Mouse (Mus musculus): ENCODE results near the gene Hist1h2ac. TPM values are rescaled to one million over a fixed set of nuclear protein-coding genes. Genes with fewer than 3 reads are reported as not detected.

The Hist1h2ac gene
- total and polyA plus RNA-seq, 2 experiments from 2014 or later, result 0.49 to 62.8 TPM

DNA sequence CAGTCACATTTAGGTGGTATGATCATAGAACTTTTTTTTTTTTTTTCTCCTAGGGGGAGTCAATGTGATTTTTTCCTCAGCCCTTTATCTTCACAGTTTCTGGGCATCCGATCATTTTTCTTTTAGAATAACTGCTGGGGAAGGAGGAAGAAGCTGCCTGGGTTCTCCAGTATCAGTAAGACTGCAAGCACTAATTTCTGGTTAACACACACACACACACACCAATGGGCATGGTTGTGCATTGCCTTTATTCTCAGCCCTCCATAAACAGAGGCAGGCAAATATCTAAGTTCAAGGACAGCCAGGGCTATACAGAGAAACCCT is 1.2 kb downstream of the Hist1h2ac start:
- no peaks in the 10 kb centered on the region for H3K9me3 ChIP-seq (replicated peaks; ENCODE audit: control insufficient read depth, low read length)
- peak overlapping the region; percentile 97; the same call in 1 of the 2 replicates for H3K27ac ChIP-seq (ENCODE audit: low read depth)
- peak overlapping the region; percentile 57 for H3K4me3 ChIP-seq (ENCODE audit: low read depth, low read length)
- 22% methylated on average over 1 of the region's 1 CpGs for WGBS
- no peak for TF ChIP-seq EP300 (IDR thresholded peaks at IDR 0.05; ENCODE audit: low read depth)
- no peak for TF ChIP-seq CTCF (IDR thresholded peaks at IDR 0.05; ENCODE audit: low read depth)
- ATAC-seq (ENCODE audit: insufficient read depth, low read depth), result no peak
- peak overlapping the region; percentile 47; the same call in 1 of the 2 replicates for H3K9ac ChIP-seq (replicated peaks; ENCODE audit: low read depth, low read length)
- H3K4me2 ChIP-seq (ENCODE audit: low read depth, low read length), result peak overlapping the region; percentile 63
- H3K27me3 ChIP-seq (ENCODE audit: control insufficient read depth, insufficient read depth, low read length), result no peaks in the 10 kb centered on the region
- no peak for DNase-seq (ENCODE audit: low spot score)
- H3K36me3 ChIP-seq (replicated peaks; ENCODE audit: control insufficient read depth, insufficient read depth, low read length), result no peaks in the 10 kb centered on the region
- H3K4me1 ChIP-seq (ENCODE audit: control insufficient read depth, insufficient read depth), result peaks cover 15% of the 10 kb centered on the region; the same call in 1 of the 2 replicates

DNA sequence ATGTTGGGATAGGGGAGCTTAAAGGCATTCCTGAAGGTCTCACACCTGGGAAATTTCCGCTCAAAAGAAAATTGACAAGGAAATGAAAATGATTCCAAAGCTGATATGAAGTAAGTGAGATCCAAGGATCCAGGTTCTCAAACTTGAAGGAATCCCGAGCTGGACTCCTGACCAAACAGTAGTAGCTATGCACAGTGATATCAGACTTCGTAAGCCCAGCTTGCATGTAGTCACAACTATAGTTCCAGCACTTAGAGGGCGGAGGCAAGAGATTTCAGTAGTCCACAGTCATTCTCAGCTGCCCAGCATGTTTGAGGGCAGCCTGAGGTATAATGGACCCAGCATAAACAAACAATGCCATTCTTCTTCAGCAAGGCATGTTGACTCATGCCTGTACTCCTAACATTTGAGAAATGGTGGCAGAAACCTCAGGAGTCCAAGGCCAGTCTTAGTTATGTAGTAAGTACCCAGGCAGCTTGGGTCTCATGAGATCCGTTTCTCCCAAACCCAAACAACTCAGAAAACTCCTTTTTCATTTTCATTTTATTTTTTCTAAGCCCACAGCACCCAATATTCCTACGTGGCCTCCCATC is 1.7 kb downstream of the Hist1h2ac start:
- H3K4me3 ChIP-seq (ENCODE audit: low read depth, low read length), result no peak overlapping the region
- H3K36me3 ChIP-seq (replicated peaks; ENCODE audit: control insufficient read depth, insufficient read depth, low read length), result no peaks in the 10 kb centered on the region
- no peak overlapping the region for H3K4me2 ChIP-seq (ENCODE audit: low read depth, low read length)
- H3K9me3 ChIP-seq (replicated peaks; ENCODE audit: control insufficient read depth, low read length), result no peaks in the 10 kb centered on the region
- H3K9ac ChIP-seq (replicated peaks; ENCODE audit: low read depth, low read length), result no peak overlapping the region
- DNase-seq (ENCODE audit: low spot score) (no peak), ATAC-seq (ENCODE audit: insufficient read depth, low read depth) (no peak)
- H3K4me1 ChIP-seq (ENCODE audit: control insufficient read depth, insufficient read depth), result peaks cover 15% of the 10 kb centered on the region; the same call in 1 of the 2 replicates
- H3K27ac ChIP-seq (ENCODE audit: low read depth), result no peak overlapping the region
- no peaks in the 10 kb centered on the region for H3K27me3 ChIP-seq (ENCODE audit: control insufficient read depth, insufficient read depth, low read length)
- WGBS, result 86% methylated on average over 6 of the region's 6 CpGs
- TF ChIP-seq EP300 (IDR thresholded peaks at IDR 0.05; ENCODE audit: low read depth), result no peak
- TF ChIP-seq CTCF (IDR thresholded peaks at IDR 0.05; ENCODE audit: low read depth), result no peak

DNA sequence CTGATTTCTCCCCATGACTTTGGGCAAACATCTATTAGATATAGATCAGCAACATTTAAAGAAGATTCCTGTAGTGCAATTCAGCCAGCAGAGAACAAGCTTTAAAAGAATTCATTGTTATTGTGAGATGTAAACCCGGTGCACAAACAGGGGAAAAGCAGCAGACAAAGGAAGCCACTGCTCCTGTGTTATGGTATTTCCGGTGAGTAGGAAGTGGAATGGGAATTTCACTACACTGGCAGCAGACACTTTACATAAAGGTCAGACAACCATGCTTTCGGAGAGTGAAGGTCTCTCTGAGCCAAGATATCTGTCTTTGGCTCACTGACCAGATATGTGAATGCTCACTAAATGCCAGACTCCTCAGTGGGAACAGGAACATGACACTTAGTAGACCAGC is 21.2 kb downstream of the Hist1h2ac start:
- 35% methylated on average over 3 of the region's 3 CpGs for WGBS
- H3K27me3 ChIP-seq (ENCODE audit: control insufficient read depth, insufficient read depth, low read length), result no peaks in the 10 kb centered on the region
- H3K4me2 ChIP-seq (ENCODE audit: low read depth, low read length), result no peak overlapping the region
- no peak overlapping the region for H3K9ac ChIP-seq (replicated peaks; ENCODE audit: low read depth, low read length)
- no peaks in the 10 kb centered on the region for H3K4me1 ChIP-seq (ENCODE audit: control insufficient read depth, insufficient read depth)
- no peak overlapping the region for H3K4me3 ChIP-seq (ENCODE audit: low read depth, low read length)
- H3K27ac ChIP-seq (ENCODE audit: low read depth), result no peak overlapping the region
- TF ChIP-seq EP300 (IDR thresholded peaks at IDR 0.05; ENCODE audit: low read depth) (no peak), CTCF (IDR thresholded peaks at IDR 0.05; ENCODE audit: low read depth) (no peak)
- ATAC-seq (ENCODE audit: insufficient read depth, low read depth) (no peak), DNase-seq (ENCODE audit: low spot score) (no peak)
- H3K36me3 ChIP-seq (replicated peaks; ENCODE audit: control insufficient read depth, insufficient read depth, low read length), result no peaks in the 10 kb centered on the region
- H3K9me3 ChIP-seq (replicated peaks; ENCODE audit: control insufficient read depth, low read length), result no peaks in the 10 kb centered on the region

DNA sequence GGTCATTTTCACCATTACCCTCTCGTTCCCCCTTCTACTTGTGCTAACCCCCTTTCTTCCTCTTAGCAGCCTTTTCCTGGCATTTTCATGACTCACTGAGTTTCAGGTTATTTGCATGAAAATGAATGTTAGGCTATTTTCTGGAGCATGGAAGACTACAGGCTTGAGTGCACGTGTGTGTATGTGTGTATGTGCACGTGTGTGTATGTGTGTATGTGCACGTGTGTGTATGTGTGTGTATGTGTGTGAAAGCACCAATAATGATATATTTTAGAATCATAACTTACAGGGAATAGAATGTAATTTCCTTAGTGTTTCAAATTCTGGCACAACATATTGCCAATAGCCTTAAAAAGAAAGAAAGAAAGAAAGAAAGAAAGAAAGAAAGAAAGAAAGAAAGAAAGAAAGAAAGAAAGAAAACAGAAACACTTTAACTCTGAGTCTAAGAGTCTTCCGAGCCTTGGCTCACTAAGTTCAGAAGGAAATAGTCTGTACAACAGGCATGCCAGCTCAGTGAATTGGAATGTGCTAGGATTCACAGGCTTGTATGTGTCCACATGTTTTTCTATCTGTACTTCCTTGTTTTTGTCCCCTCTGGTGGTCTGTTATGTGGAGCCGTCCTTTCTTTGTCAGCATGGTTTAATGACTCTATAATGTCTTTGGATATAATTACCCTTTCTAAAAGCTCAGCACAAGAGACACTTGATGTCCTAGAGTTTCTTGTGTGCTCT is 23.9 kb downstream of the Hist1h2ac start:
- no peak overlapping the region for H3K4me3 ChIP-seq (ENCODE audit: low read depth, low read length)
- ATAC-seq (ENCODE audit: insufficient read depth, low read depth) (no peak), DNase-seq (ENCODE audit: low spot score) (peak; percentile 18)
- H3K4me1 ChIP-seq (ENCODE audit: control insufficient read depth, insufficient read depth), result no peaks in the 10 kb centered on the region
- H3K9ac ChIP-seq (replicated peaks; ENCODE audit: low read depth, low read length), result no peak overlapping the region
- no peaks in the 10 kb centered on the region for H3K9me3 ChIP-seq (replicated peaks; ENCODE audit: control insufficient read depth, low read length)
- WGBS, result 58% methylated on average over 6 of the region's 6 CpGs
- H3K27me3 ChIP-seq (ENCODE audit: control insufficient read depth, insufficient read depth, low read length), result no peaks in the 10 kb centered on the region
- no peak overlapping the region for H3K27ac ChIP-seq (ENCODE audit: low read depth)
- no peaks in the 10 kb centered on the region for H3K36me3 ChIP-seq (replicated peaks; ENCODE audit: control insufficient read depth, insufficient read depth, low read length)
- TF ChIP-seq CTCF (IDR thresholded peaks at IDR 0.05; ENCODE audit: low read depth) (no peak), EP300 (IDR thresholded peaks at IDR 0.05; ENCODE audit: low read depth) (no peak)
- no peak overlapping the region for H3K4me2 ChIP-seq (ENCODE audit: low read depth, low read length)

Small RNA genes within 50 kb of the gene (microRNA-seq; reads per million reads assigned to microRNA genes)
- gene Gm44350, result not detected

Other genes with a start within 250 kb of the Hist1h2ac start
Only the 30 nearest of the 36 such genes appear.
- gene Hist1h2af, start 150.0 kb downstream of the Hist1h2ac start, total RNA-seq (2014; rRNA removed; ENCODE audit: low replicate concordance), result 369 and 922 TPM in 2 replicates
- gene Hist1h2af, start 150.0 kb downstream of the Hist1h2ac start, polyA plus RNA-seq (2015; fragmentation: Nextera tagmentation; extraction: Ambion mirVana), result 1.3 and 2.6 TPM in 2 replicates
- gene Hist1h3g, start 148.5 kb downstream of the Hist1h2ac start, total RNA-seq (2014; rRNA removed; ENCODE audit: low replicate concordance), result 709 and 989 TPM in 2 replicates
- 2.4 and 2.5 TPM in 2 replicates for gene Hist1h3g, start 148.5 kb downstream of the Hist1h2ac start, polyA plus RNA-seq (2015; fragmentation: Nextera tagmentation; extraction: Ambion mirVana)
- 82.5 and 133 TPM in 2 replicates for gene Hist1h2bh, start 140.6 kb downstream of the Hist1h2ac start, total RNA-seq (2014; rRNA removed; ENCODE audit: low replicate concordance)
- gene Hist1h2bh, start 140.6 kb downstream of the Hist1h2ac start, polyA plus RNA-seq (2015; fragmentation: Nextera tagmentation; extraction: Ambion mirVana), result 0.25 and 0.31 TPM in 2 replicates
- 441 and 779 TPM in 2 replicates for gene Hist1h3f, start 139.9 kb downstream of the Hist1h2ac start, total RNA-seq (2014; rRNA removed; ENCODE audit: low replicate concordance)
- 0.29 and 0.45 TPM in 2 replicates for gene Hist1h3f, start 139.9 kb downstream of the Hist1h2ac start, polyA plus RNA-seq (2015; fragmentation: Nextera tagmentation; extraction: Ambion mirVana)
- gene Hist1h4f, start 132.3 kb downstream of the Hist1h2ac start, total RNA-seq (2014; rRNA removed; ENCODE audit: low replicate concordance), result 2,919 and 3,073 TPM in 2 replicates
- gene Hist1h4f, start 132.3 kb downstream of the Hist1h2ac start, polyA plus RNA-seq (2015; fragmentation: Nextera tagmentation; extraction: Ambion mirVana), result 0.65 TPM in 1 of 2 replicates, not detected in the other
- gene Hist1h1d, start 130.7 kb downstream of the Hist1h2ac start, total RNA-seq (2014; rRNA removed; ENCODE audit: low replicate concordance), result 61.7 and 66.1 TPM in 2 replicates
- 0.16 and 0.20 TPM in 2 replicates for gene Hist1h1d, start 130.7 kb downstream of the Hist1h2ac start, polyA plus RNA-seq (2015; fragmentation: Nextera tagmentation; extraction: Ambion mirVana)
- gene Hist1h3e, start 121.6 kb downstream of the Hist1h2ac start, total RNA-seq (2014; rRNA removed; ENCODE audit: low replicate concordance), result 625 and 977 TPM in 2 replicates
- gene Hist1h3e, start 121.6 kb downstream of the Hist1h2ac start, polyA plus RNA-seq (2015; fragmentation: Nextera tagmentation; extraction: Ambion mirVana), result 0.70 and 0.97 TPM in 2 replicates
- gene Hist1h2ae, start 112.7 kb downstream of the Hist1h2ac start, total RNA-seq (2014; rRNA removed; ENCODE audit: low replicate concordance), result 171 and 312 TPM in 2 replicates
- 12.1 and 14.3 TPM in 2 replicates for gene Hist1h2ae, start 112.7 kb downstream of the Hist1h2ac start, polyA plus RNA-seq (2015; fragmentation: Nextera tagmentation; extraction: Ambion mirVana)
- 1,110 and 1,666 TPM in 2 replicates for gene Hist1h2bg, start 112.6 kb downstream of the Hist1h2ac start, total RNA-seq (2014; rRNA removed; ENCODE audit: low replicate concordance)
- gene Hist1h2bg, start 112.6 kb downstream of the Hist1h2ac start, polyA plus RNA-seq (2015; fragmentation: Nextera tagmentation; extraction: Ambion mirVana), result 2.5 and 4.3 TPM in 2 replicates
- gene Hist1h2bf, start 109.8 kb downstream of the Hist1h2ac start, total RNA-seq (2014; rRNA removed; ENCODE audit: low replicate concordance), result 603 and 951 TPM in 2 replicates
- 1.3 and 1.6 TPM in 2 replicates for gene Hist1h2bf, start 109.8 kb downstream of the Hist1h2ac start, polyA plus RNA-seq (2015; fragmentation: Nextera tagmentation; extraction: Ambion mirVana)
- 568 and 769 TPM in 2 replicates for gene Hist1h2ad, start 109.6 kb downstream of the Hist1h2ac start, total RNA-seq (2014; rRNA removed; ENCODE audit: low replicate concordance)
- 0.27 and 1.8 TPM in 2 replicates for gene Hist1h2ad, start 109.6 kb downstream of the Hist1h2ac start, polyA plus RNA-seq (2015; fragmentation: Nextera tagmentation; extraction: Ambion mirVana)
- 116 and 155 TPM in 2 replicates for gene Hist1h3d, start 108.2 kb downstream of the Hist1h2ac start, total RNA-seq (2014; rRNA removed; ENCODE audit: low replicate concordance)
- 1.2 and 1.8 TPM in 2 replicates for gene Hist1h3d, start 108.2 kb downstream of the Hist1h2ac start, polyA plus RNA-seq (2015; fragmentation: Nextera tagmentation; extraction: Ambion mirVana)
- gene Hist1h4d, start 102.3 kb downstream of the Hist1h2ac start, total RNA-seq (2014; rRNA removed; ENCODE audit: low replicate concordance), result 1,649 and 2,136 TPM in 2 replicates
- gene Hist1h4d, start 102.3 kb downstream of the Hist1h2ac start, polyA plus RNA-seq (2015; fragmentation: Nextera tagmentation; extraction: Ambion mirVana), result 18.8 and 21.2 TPM in 2 replicates
- gene Hist1h2be, start 62.8 kb downstream of the Hist1h2ac start, total RNA-seq (2014; rRNA removed; ENCODE audit: low replicate concordance), result 253 and 309 TPM in 2 replicates
- 0.82 and 1.2 TPM in 2 replicates for gene Hist1h2be, start 62.8 kb downstream of the Hist1h2ac start, polyA plus RNA-seq (2015; fragmentation: Nextera tagmentation; extraction: Ambion mirVana)
- 271 and 391 TPM in 2 replicates for gene Hist1h1e, start 61.4 kb downstream of the Hist1h2ac start, total RNA-seq (2014; rRNA removed; ENCODE audit: low replicate concordance)
- gene Hist1h1e, start 61.4 kb downstream of the Hist1h2ac start, polyA plus RNA-seq (2015; fragmentation: Nextera tagmentation; extraction: Ambion mirVana), result 5.6 and 6.7 TPM in 2 replicates
- 253 and 309 TPM in 2 replicates for gene Hist1h2bc, start 251 bp upstream of the Hist1h2ac start, total RNA-seq (2014; rRNA removed; ENCODE audit: low replicate concordance)
- 94.4 and 115 TPM in 2 replicates for gene Hist1h2bc, start 251 bp upstream of the Hist1h2ac start, polyA plus RNA-seq (2015; fragmentation: Nextera tagmentation; extraction: Ambion mirVana)
- gene Hist1h1t, start 11.9 kb upstream of the Hist1h2ac start, total RNA-seq (2014; rRNA removed; ENCODE audit: low replicate concordance), result 0.23 and 2.0 TPM in 2 replicates
- not detected in 2 replicates for gene Hist1h1t, start 11.9 kb upstream of the Hist1h2ac start, polyA plus RNA-seq (2015; fragmentation: Nextera tagmentation; extraction: Ambion mirVana)
- gene Hist1h4c, start 14.5 kb upstream of the Hist1h2ac start, total RNA-seq (2014; rRNA removed; ENCODE audit: low replicate concordance), result 1,145 and 1,607 TPM in 2 replicates
- 1.5 and 1.7 TPM in 2 replicates for gene Hist1h4c, start 14.5 kb upstream of the Hist1h2ac start, polyA plus RNA-seq (2015; fragmentation: Nextera tagmentation; extraction: Ambion mirVana)
- gene Hfe, start 26.9 kb upstream of the Hist1h2ac start, total RNA-seq (2014; rRNA removed; ENCODE audit: low replicate concordance), result 21.4 and 25.9 TPM in 2 replicates
- 18.0 and 22.3 TPM in 2 replicates for gene Hfe, start 26.9 kb upstream of the Hist1h2ac start, polyA plus RNA-seq (2015; fragmentation: Nextera tagmentation; extraction: Ambion mirVana)
- gene Hist1h1c, start 54.9 kb upstream of the Hist1h2ac start, total RNA-seq (2014; rRNA removed; ENCODE audit: low replicate concordance), result 770 and 1,043 TPM in 2 replicates
- 73.4 and 101 TPM in 2 replicates for gene Hist1h1c, start 54.9 kb upstream of the Hist1h2ac start, polyA plus RNA-seq (2015; fragmentation: Nextera tagmentation; extraction: Ambion mirVana)
- 1,907 and 3,007 TPM in 2 replicates for gene Hist1h3c, start 61.7 kb upstream of the Hist1h2ac start, total RNA-seq (2014; rRNA removed; ENCODE audit: low replicate concordance)
- gene Hist1h3c, start 61.7 kb upstream of the Hist1h2ac start, polyA plus RNA-seq (2015; fragmentation: Nextera tagmentation; extraction: Ambion mirVana), result 1.2 and 1.3 TPM in 2 replicates
- gene Hist1h2bb, start 62.8 kb upstream of the Hist1h2ac start, total RNA-seq (2014; rRNA removed; ENCODE audit: low replicate concordance), result 1,542 and 1,547 TPM in 2 replicates
- 0.59 and 0.78 TPM in 2 replicates for gene Hist1h2bb, start 62.8 kb upstream of the Hist1h2ac start, polyA plus RNA-seq (2015; fragmentation: Nextera tagmentation; extraction: Ambion mirVana)
- 667 and 733 TPM in 2 replicates for gene Hist1h2ab, start 67.2 kb upstream of the Hist1h2ac start, total RNA-seq (2014; rRNA removed; ENCODE audit: low replicate concordance)
- gene Hist1h2ab, start 67.2 kb upstream of the Hist1h2ac start, polyA plus RNA-seq (2015; fragmentation: Nextera tagmentation; extraction: Ambion mirVana), result 5.6 and 7.6 TPM in 2 replicates
- 800 and 1,239 TPM in 2 replicates for gene Hist1h3b, start 68.3 kb upstream of the Hist1h2ac start, total RNA-seq (2014; rRNA removed; ENCODE audit: low replicate concordance)
- 3.2 and 3.3 TPM in 2 replicates for gene Hist1h3b, start 68.3 kb upstream of the Hist1h2ac start, polyA plus RNA-seq (2015; fragmentation: Nextera tagmentation; extraction: Ambion mirVana)
- gene Hist1h4b, start 73.1 kb upstream of the Hist1h2ac start, total RNA-seq (2014; rRNA removed; ENCODE audit: low replicate concordance), result 252 and 267 TPM in 2 replicates
- gene Hist1h4b, start 73.1 kb upstream of the Hist1h2ac start, polyA plus RNA-seq (2015; fragmentation: Nextera tagmentation; extraction: Ambion mirVana), result 0.46 and 0.60 TPM in 2 replicates
- gene Hist1h4a, start 77.3 kb upstream of the Hist1h2ac start, total RNA-seq (2014; rRNA removed; ENCODE audit: low replicate concordance), result 794 and 986 TPM in 2 replicates
- gene Hist1h4a, start 77.3 kb upstream of the Hist1h2ac start, polyA plus RNA-seq (2015; fragmentation: Nextera tagmentation; extraction: Ambion mirVana), result 0.49 and 0.82 TPM in 2 replicates
- 1,794 and 2,478 TPM in 2 replicates for gene Hist1h3a, start 78.4 kb upstream of the Hist1h2ac start, total RNA-seq (2014; rRNA removed; ENCODE audit: low replicate concordance)
- 1.4 and 1.7 TPM in 2 replicates for gene Hist1h3a, start 78.4 kb upstream of the Hist1h2ac start, polyA plus RNA-seq (2015; fragmentation: Nextera tagmentation; extraction: Ambion mirVana)
- gene Hist1h1a, start 79.7 kb upstream of the Hist1h2ac start, total RNA-seq (2014; rRNA removed; ENCODE audit: low replicate concordance), result 261 and 272 TPM in 2 replicates
- 0.81 and 0.82 TPM in 2 replicates for gene Hist1h1a, start 79.7 kb upstream of the Hist1h2ac start, polyA plus RNA-seq (2015; fragmentation: Nextera tagmentation; extraction: Ambion mirVana)
- gene Trim38, start 86.0 kb upstream of the Hist1h2ac start, total RNA-seq (2014; rRNA removed; ENCODE audit: low replicate concordance), result not detected in 2 replicates
- gene Trim38, start 86.0 kb upstream of the Hist1h2ac start, polyA plus RNA-seq (2015; fragmentation: Nextera tagmentation; extraction: Ambion mirVana), result 0.08 and 0.10 TPM in 2 replicates
- not detected in 2 replicates for gene Slc17a2, start 123.0 kb upstream of the Hist1h2ac start, total RNA-seq (2014; rRNA removed; ENCODE audit: low replicate concordance)
- not detected in 2 replicates for gene Slc17a2, start 123.0 kb upstream of the Hist1h2ac start, polyA plus RNA-seq (2015; fragmentation: Nextera tagmentation; extraction: Ambion mirVana)